Mouse (Mus musculus): ENCODE results near the gene Neu2.

The Neu2 gene

DNA sequence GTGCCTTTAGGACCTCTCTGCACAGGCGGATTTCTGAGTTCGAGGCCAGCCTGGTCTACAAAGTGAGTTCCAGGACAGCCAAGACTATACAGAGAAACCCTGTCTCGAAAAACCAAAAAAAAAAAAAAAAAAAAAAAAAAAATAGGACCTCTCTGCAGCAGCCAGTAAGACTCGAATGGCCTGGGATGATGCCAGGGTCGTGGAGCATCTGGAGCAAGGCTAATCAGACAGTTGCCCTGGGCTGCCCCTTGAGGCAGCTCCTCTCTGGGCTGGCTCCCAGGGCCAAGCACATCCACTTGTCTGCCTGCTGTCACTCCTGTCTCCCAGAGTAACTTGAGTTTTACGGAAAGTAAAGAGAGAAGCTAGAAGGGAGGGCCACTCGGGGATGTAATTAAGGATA lies 135.4 kb downstream of the Neu2 start:
- no peak for DNase-seq (ENCODE audit: extremely low read depth, low read depth, low spot score)

DNA sequence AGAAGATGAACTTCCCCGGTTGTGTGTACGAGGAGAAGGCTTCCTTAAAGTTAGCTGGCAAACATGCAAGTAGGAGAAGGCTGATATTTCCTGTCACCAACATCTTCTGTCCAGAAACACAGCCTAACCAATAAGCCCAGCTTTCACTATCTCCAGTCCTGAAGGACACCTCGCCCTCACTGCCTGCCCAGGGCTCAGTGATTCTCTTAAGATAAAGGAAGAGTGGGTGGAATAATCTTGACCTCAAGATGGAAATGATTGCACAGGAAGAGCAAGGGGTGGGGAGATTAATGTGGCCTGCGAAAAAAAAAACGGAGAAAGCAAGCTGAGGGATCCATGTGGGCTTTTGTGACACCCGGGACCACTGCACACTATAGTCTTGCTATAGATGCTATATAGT lies 136.1 kb downstream of the Neu2 start:
- DNase-seq (ENCODE audit: extremely low read depth, low read depth, low spot score), result no peak

Data from fat pad, adult 2 months (tissue).